Mouse (Mus musculus) liver, embryonic 11.5 days (tissue): Measurements from ENCODE around the gene Glis3. TPM values are rescaled to one million over a fixed set of nuclear protein-coding genes. Genes with fewer than 3 reads are reported as not detected.

Source experiments
- ATAC-seq: fragments of 200-750 bp; cut with Nextera tagmentation; replicated peaks from 2 replicates; pipeline ENCODE4 v1.8.0; 2017; ENCODE audit warnings: moderate number of reproducible peaks, mild to moderate bottlenecking, moderate TSS enrichment, moderate library complexity; ENCODE audit not compliant: low FRiP score
- DNase-seq: peaks from one replicate; pipeline ENCODE4 v3.0.0-alpha.2; 2017; ENCODE audit warnings: low spot score
- H3K27ac ChIP-seq: fragments of 300-500 bp; sonication (generic); 2 replicates; pipeline ENCODE4 v1.5.1; 2014; ENCODE audit warnings: mild to moderate bottlenecking, low read depth, low read length, control low read depth
- H3K27me3 ChIP-seq: fragments of 300-500 bp; sonication (generic); replicated peaks from 2 replicates; pipeline ENCODE4 v1.6.1; 2014; ENCODE audit warnings: low read length, mixed read lengths; ENCODE audit not compliant: control insufficient read depth, insufficient read depth
- H3K36me3 ChIP-seq: fragments of 300-500 bp; sonication (generic); 2 replicates; pipeline ENCODE4 v1.6.1; 2014; ENCODE audit warnings: mild to moderate bottlenecking, low read length, moderate library complexity, mixed read lengths; ENCODE audit not compliant: control insufficient read depth, insufficient read depth
- H3K4me1 ChIP-seq: fragments of 300-500 bp; sonication (generic); replicated peaks from 2 replicates; pipeline ENCODE4 v1.6.1; 2014; ENCODE audit warnings: low read length, mixed read lengths; ENCODE audit not compliant: control insufficient read depth, insufficient read depth
- H3K4me2 ChIP-seq: fragments of 300-500 bp; sonication (generic); 2 replicates; pipeline ENCODE4 v1.6.1; 2014; ENCODE audit warnings: mild to moderate bottlenecking, control low read depth, moderate library complexity
- H3K4me3 ChIP-seq: fragments of 300-500 bp; sonication (generic); 2 replicates; pipeline ENCODE4 v1.5.1; 2014; ENCODE audit warnings: low read depth, low read length, control low read depth
- H3K9ac ChIP-seq: fragments of 300-500 bp; sonication (generic); 2 replicates; pipeline ENCODE4 v1.6.1; 2014; ENCODE audit warnings: low read depth, low read length, control low read depth
- H3K9me3 ChIP-seq: fragments of 300-500 bp; sonication (generic); 2 replicates; pipeline ENCODE4 v1.6.1; 2016; ENCODE audit warnings: low read length, inconsistent platforms, mixed read lengths; ENCODE audit not compliant: control insufficient read depth
- WGBS: fragments of 180-500 bp; shearing (Covaris S2); extraction: QIAGEN DNeasy Blood & Tissue Kit; methylation state at CpG from one replicate; pipeline ENCODE4 v1.1.7; 2014; 5-methylcytosine and 5-hydroxymethylcytosine counted together
- polyA plus RNA-seq: library from polyadenylated mRNA; unstranded; fragments of >200 nt; fragmentation: Nextera tagmentation; extraction: Ambion mirVana; gene quantifications from 2 replicates; pipeline ENCODE4 v1.2.1, GENCODE M21; 2014

Glis3 gene
- polyA plus RNA-seq, 1 experiment from 2014 or later: 0.47 TPM

DNA sequence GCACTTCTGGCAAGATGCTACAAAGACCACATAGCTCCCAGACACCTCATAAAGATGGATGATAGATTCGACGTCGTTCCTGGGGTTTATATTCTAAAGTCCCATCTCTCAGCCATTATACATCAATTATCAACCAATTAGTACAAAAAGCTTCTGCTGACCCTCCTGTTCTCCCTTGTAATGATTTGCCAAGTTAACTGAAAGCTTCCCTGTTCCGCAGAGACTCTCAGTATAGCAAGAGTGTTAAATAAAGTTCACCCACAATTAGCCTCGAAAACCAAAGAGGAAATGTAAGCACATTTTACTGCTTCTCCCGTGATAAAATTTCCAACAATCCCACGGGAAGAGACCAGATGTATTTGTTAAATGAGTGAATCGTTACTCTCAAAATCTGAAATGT is 129.3 kb downstream of the Glis3 start:
- no peak overlapping the region for H3K4me2 ChIP-seq
- ATAC-seq: no peak
- whole genome bisulfite sequencing: 58% methylated on average over 8 of the region's 8 CpGs

GRCm38 (mm10) chr19:28546933-28547332 is 132.9 kb downstream of the Glis3 start:
- no peaks in the 10 kb centered on the region for H3K9me3 ChIP-seq
- ATAC-seq: no peak
- H3K4me3 ChIP-seq: no peak overlapping the region
- H3K9ac ChIP-seq: no peak overlapping the region
- no peaks in the 10 kb centered on the region for H3K4me1 ChIP-seq
- DNase-seq: no peak
- H3K27ac ChIP-seq: no peak overlapping the region
- WGBS: 90% methylated on average over 3 of the region's 3 CpGs
- H3K4me2 ChIP-seq: no peak overlapping the region
- no peaks in the 10 kb centered on the region for H3K27me3 ChIP-seq
- no peaks in the 10 kb centered on the region for H3K36me3 ChIP-seq

More for the DNA sequence above, 129.3 kb downstream of the Glis3 start:
- no peaks in the 10 kb centered on the region for H3K9me3 ChIP-seq
- no peaks in the 10 kb centered on the region for H3K4me1 ChIP-seq
- no peak for DNase-seq
- H3K36me3 ChIP-seq: no peaks in the 10 kb centered on the region
- H3K9ac ChIP-seq: no peak overlapping the region
- no peak overlapping the region for H3K4me3 ChIP-seq
- no peaks in the 10 kb centered on the region for H3K27me3 ChIP-seq
- H3K27ac ChIP-seq: no peak overlapping the region

DNA sequence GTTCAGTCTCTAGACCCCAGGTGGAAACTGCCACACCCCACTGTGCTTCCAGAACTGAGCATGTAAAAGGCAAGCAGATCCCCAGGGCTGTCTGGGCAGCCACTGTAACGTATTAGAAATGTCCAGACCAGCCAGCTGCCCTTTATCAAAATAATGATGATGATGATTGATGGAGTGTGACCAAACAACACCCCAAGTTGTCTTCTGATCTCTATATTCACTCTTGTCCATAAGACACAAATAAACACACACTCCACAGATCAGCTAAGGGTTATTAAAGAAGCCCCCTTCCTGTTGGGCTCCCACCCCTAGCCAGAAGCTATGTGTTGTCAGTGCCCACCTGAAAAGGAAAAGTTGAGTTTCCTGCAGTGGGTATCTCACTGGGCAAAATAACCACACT is 134.4 kb downstream of the Glis3 start:
- Histone ChIP-seq H3K4me2 (no peak overlapping the region), H3K27me3 (no peaks in the 10 kb centered on the region), H3K9me3 (no peaks in the 10 kb centered on the region), H3K4me3 (no peak overlapping the region), H3K4me1 (no peaks in the 10 kb centered on the region), H3K36me3 (no peaks in the 10 kb centered on the region), H3K9ac (no peak overlapping the region), H3K27ac (no peak overlapping the region)
- DNase-seq (no peak), ATAC-seq (no peak)
- WGBS: 46% methylated on average over 1 of the region's 1 CpGs

DNA sequence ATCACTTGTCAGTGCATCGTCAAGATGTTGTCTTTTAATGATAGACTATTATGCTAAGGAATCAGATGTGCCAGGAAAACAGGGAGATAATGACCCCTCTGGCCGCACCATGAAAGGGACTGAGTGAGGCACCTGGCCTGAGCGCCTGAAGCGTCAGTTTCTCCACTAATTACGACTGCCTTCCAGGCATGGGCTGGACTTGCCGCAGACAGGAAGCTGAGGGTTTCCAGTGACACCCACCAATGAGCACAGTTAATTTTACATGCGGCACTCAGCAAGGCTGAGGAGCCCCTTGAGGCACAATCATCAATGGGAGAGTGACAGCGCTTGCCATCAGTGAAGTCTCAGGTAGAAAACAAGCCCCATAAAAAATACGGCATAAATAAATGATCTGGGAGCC is 141.1 kb downstream of the Glis3 start:
- no peak overlapping the region for H3K4me3 ChIP-seq
- H3K4me1 ChIP-seq: no peaks in the 10 kb centered on the region
- ATAC-seq (no peak), DNase-seq (no peak)
- no peaks in the 10 kb centered on the region for H3K9me3 ChIP-seq
- H3K27me3 ChIP-seq: no peaks in the 10 kb centered on the region
- no peaks in the 10 kb centered on the region for H3K36me3 ChIP-seq
- H3K27ac ChIP-seq: no peak overlapping the region
- H3K9ac ChIP-seq: no peak overlapping the region
- no peak overlapping the region for H3K4me2 ChIP-seq
- 62% methylated on average over 9 of the region's 9 CpGs for WGBS

GRCm38 (mm10) chr19:28534964-28535363 is 144.9 kb downstream of the Glis3 start:
- Histone ChIP-seq H3K9ac (no peak overlapping the region), H3K4me1 (no peaks in the 10 kb centered on the region), H3K4me2 (no peak overlapping the region), H3K27me3 (no peaks in the 10 kb centered on the region), H3K9me3 (no peaks in the 10 kb centered on the region), H3K36me3 (no peaks in the 10 kb centered on the region), H3K27ac (no peak overlapping the region), H3K4me3 (no peak overlapping the region)
- no peak for DNase-seq
- ATAC-seq: no peak
- WGBS: 86% methylated on average over 12 of the region's 12 CpGs

- Histone ChIP-seq H3K4me2 (no peak overlapping the region), H3K27ac (no peak overlapping the region), H3K27me3 (no peaks in the 10 kb centered on the region), H3K4me3 (no peak overlapping the region), H3K36me3 (no peaks in the 10 kb centered on the region), H3K9me3 (no peaks in the 10 kb centered on the region), H3K4me1 (no peaks in the 10 kb centered on the region), H3K9ac (no peak overlapping the region)
- ATAC-seq (no peak), DNase-seq (no peak)
- WGBS: 56% methylated on average over 3 of the region's 3 CpGs
Observed at GRCm38 (mm10) chr19:28533576-28533975, 146.3 kb downstream of the Glis3 start.

- no peak for ATAC-seq
Observed at GRCm38 (mm10) chr19:28531750-28532149, 148.1 kb downstream of the Glis3 start.

DNA sequence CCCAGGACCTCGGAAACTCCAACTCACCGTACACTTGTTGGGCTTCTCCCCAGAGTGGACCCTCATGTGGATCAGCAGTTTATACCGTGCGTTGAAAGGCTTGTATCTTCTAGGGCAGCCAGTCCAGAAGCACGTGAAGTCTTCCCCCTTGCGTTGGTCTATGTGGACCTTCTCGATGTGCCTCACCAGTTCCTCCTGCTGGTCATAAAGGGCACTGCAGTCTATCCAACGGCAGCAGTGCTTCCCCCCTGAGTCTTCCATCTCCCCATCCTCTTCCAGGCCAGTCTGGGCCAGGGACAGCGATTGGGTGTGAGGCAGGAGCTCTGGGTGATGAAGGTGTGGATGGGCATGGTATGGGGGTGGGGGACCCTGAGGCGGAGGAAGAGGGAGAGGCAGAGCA is 149.0 kb downstream of the Glis3 start:
- DNase-seq (peak; percentile 44), ATAC-seq (no peak)
- no peak overlapping the region for H3K4me3 ChIP-seq
- H3K27me3 ChIP-seq: no peaks in the 10 kb centered on the region
- no peak overlapping the region for H3K4me2 ChIP-seq
- H3K9me3 ChIP-seq: no peaks in the 10 kb centered on the region
- H3K27ac ChIP-seq: no peak overlapping the region
- 53% methylated on average over 10 of the region's 10 CpGs for WGBS
- H3K4me1 ChIP-seq: no peaks in the 10 kb centered on the region
- no peaks in the 10 kb centered on the region for H3K36me3 ChIP-seq
- H3K9ac ChIP-seq: no peak overlapping the region

More at GRCm38 (mm10) chr19:28531750-28532149, 148.1 kb downstream of the Glis3 start:
- Histone ChIP-seq H3K27ac (no peak overlapping the region), H3K9me3 (no peaks in the 10 kb centered on the region), H3K9ac (no peak overlapping the region), H3K4me3 (no peak overlapping the region), H3K4me1 (no peaks in the 10 kb centered on the region), H3K4me2 (no peak overlapping the region), H3K36me3 (no peaks in the 10 kb centered on the region), H3K27me3 (no peaks in the 10 kb centered on the region)
- DNase-seq: no peak
- 85% methylated on average over 9 of the region's 9 CpGs for WGBS

- no peak overlapping the region for H3K4me3 ChIP-seq
- no peak overlapping the region for H3K27ac ChIP-seq
- no peak for DNase-seq
- 93% methylated on average over 13 of the region's 13 CpGs for WGBS
- H3K4me2 ChIP-seq: no peak overlapping the region
- H3K9me3 ChIP-seq: no peaks in the 10 kb centered on the region
- ATAC-seq: no peak
- H3K27me3 ChIP-seq: no peaks in the 10 kb centered on the region
- H3K9ac ChIP-seq: no peak overlapping the region
- H3K4me1 ChIP-seq: no peaks in the 10 kb centered on the region
- no peaks in the 10 kb centered on the region for H3K36me3 ChIP-seq
Observed at GRCm38 (mm10) chr19:28529006-28529405, 150.9 kb downstream of the Glis3 start.
